Mouse (Mus musculus) liver, embryonic 15.5 days (tissue): Measurements from ENCODE around the gene Mgea5. TPM values are rescaled to one million over a fixed set of nuclear protein-coding genes. Genes with fewer than 3 reads are reported as not detected.
A peak's percentile ranks its signal among the peaks of the same experiment; 100 is the strongest.

Experiments used
- ATAC-seq: fragments of 200-750 bp; cut with Nextera tagmentation; 2 replicates; pipeline ENCODE4 v1.8.0; 2017; ENCODE audit warnings: moderate number of reproducible peaks, mild to moderate bottlenecking, moderate library complexity; ENCODE audit not compliant: insufficient read depth
- H3K27ac ChIP-seq: fragments of 300-500 bp; sonication (generic); replicated peaks from 2 replicates; pipeline ENCODE4 v1.5.1; 2015; ENCODE audit warnings: mild to moderate bottlenecking, inconsistent platforms
- H3K27me3 ChIP-seq: fragments of 300-500 bp; sonication (generic); 2 replicates; pipeline ENCODE4 v1.6.1; 2015; ENCODE audit warnings: mild to moderate bottlenecking, inconsistent platforms
- H3K36me3 ChIP-seq: fragments of 300-500 bp; sonication (generic); replicated peaks from 2 replicates; pipeline ENCODE4 v1.6.1; 2015; ENCODE audit warnings: moderate library complexity, mild to moderate bottlenecking, inconsistent platforms
- H3K4me1 ChIP-seq: fragments of 300-500 bp; sonication (generic); replicated peaks from 2 replicates; pipeline ENCODE4 v1.6.1; 2015; ENCODE audit warnings: inconsistent platforms
- H3K4me2 ChIP-seq: fragments of 300-500 bp; sonication (generic); 2 replicates; pipeline ENCODE4 v1.6.1; 2015; ENCODE audit warnings: moderate library complexity, mild to moderate bottlenecking, inconsistent platforms
- H3K4me3 ChIP-seq: fragments of 300-500 bp; sonication (generic); replicated peaks from 2 replicates; pipeline ENCODE4 v1.5.1; 2015; ENCODE audit warnings: mild to moderate bottlenecking, inconsistent platforms
- H3K9ac ChIP-seq: fragments of 300-500 bp; sonication (generic); 2 replicates; pipeline ENCODE4 v1.6.1; 2015; ENCODE audit warnings: moderate library complexity, mild to moderate bottlenecking, inconsistent platforms
- H3K9me3 ChIP-seq: fragments of 300-500 bp; sonication (generic); replicated peaks from 2 replicates; pipeline ENCODE4 v1.6.1; 2016; ENCODE audit warnings: inconsistent platforms
- WGBS: fragments of 180-500 bp; shearing (Covaris S2); methylation state at CpG from one replicate; pipeline ENCODE4 v1.1.7; 2015; ENCODE audit warnings: mixed read lengths; ENCODE audit not compliant: insufficient replicate concordance; 5-methylcytosine and 5-hydroxymethylcytosine counted together
- polyA plus RNA-seq: library from polyadenylated mRNA; unstranded; fragments of >200 nt; fragmentation: Nextera tagmentation; extraction: Ambion mirVana; gene quantifications from 2 replicates; pipeline ENCODE4 v1.2.1, GENCODE M21; 2015

Gene Mgea5
- polyA plus RNA-seq, 1 experiment from 2014 or later, result 16.9 TPM

- ATAC-seq, result no peak
- peaks cover 24% of the 10 kb centered on the region for H3K36me3 ChIP-seq
- no peak overlapping the region for H3K27ac ChIP-seq
- H3K9ac ChIP-seq, result no peak overlapping the region
- H3K9me3 ChIP-seq, result no peaks in the 10 kb centered on the region
- H3K4me1 ChIP-seq, result peaks cover 54% of the 10 kb centered on the region
- whole genome bisulfite sequencing, result 24% methylated on average over 11 of the region's 11 CpGs
- peaks cover 45% of the 10 kb centered on the region for H3K27me3 ChIP-seq
- H3K4me3 ChIP-seq, result no peak overlapping the region
- H3K4me2 ChIP-seq, result no peak overlapping the region
These were observed 36.4 kb downstream of the Mgea5 start for GRCm38 (mm10) chr19:45747028-45747867.

- Histone ChIP-seq H3K4me1 (peaks cover 61% of the 10 kb centered on the region), H3K27ac (no peak overlapping the region), H3K9ac (no peak overlapping the region), H3K4me2 (peak overlapping the region; percentile 29), H3K36me3 (peaks cover 15% of the 10 kb centered on the region), H3K4me3 (0 out of 2 replicates have a peak overlapping the region, but pooled peaks have one; percentile 7), H3K9me3 (no peaks in the 10 kb centered on the region), H3K27me3 (peaks cover 54% of the 10 kb centered on the region)
- ATAC-seq, result no peak
- 10% methylated on average over 29 of the region's 29 CpGs for WGBS
These were observed 37.2 kb downstream of the Mgea5 start for GRCm38 (mm10) chr19:45746153-45747020.

- no peaks in the 10 kb centered on the region for H3K9me3 ChIP-seq
- H3K4me1 ChIP-seq, result peaks cover 59% of the 10 kb centered on the region
- peaks cover 62% of the 10 kb centered on the region for H3K27me3 ChIP-seq
- 0 out of 2 replicates have a peak overlapping the region, but pooled peaks have one; percentile 7 for H3K4me3 ChIP-seq
- WGBS, result 6% methylated on average over 32 of the region's 32 CpGs
- peaks cover 8% of the 10 kb centered on the region for H3K36me3 ChIP-seq
- H3K9ac ChIP-seq, result no peak overlapping the region
- no peak overlapping the region for H3K27ac ChIP-seq
- H3K4me2 ChIP-seq, result peak overlapping the region; percentile 29
- ATAC-seq, result no peak
These were observed 38.1 kb downstream of the Mgea5 start for GRCm38 (mm10) chr19:45745344-45746152.

- Histone ChIP-seq H3K4me2 (no peak overlapping the region), H3K9ac (no peak overlapping the region), H3K27me3 (peaks cover 81% of the 10 kb centered on the region), H3K4me1 (peaks cover 42% of the 10 kb centered on the region), H3K27ac (no peak overlapping the region), H3K4me3 (no peak overlapping the region), H3K9me3 (no peaks in the 10 kb centered on the region), H3K36me3 (no peaks in the 10 kb centered on the region)
- no peak for ATAC-seq
- WGBS, result 33% methylated on average over 7 of the region's 7 CpGs
These were observed 40.0 kb downstream of the Mgea5 start for GRCm38 (mm10) chr19:45743619-45744018.

- no peak overlapping the region for H3K27ac ChIP-seq
- H3K4me1 ChIP-seq, result peaks cover 37% of the 10 kb centered on the region
- H3K9ac ChIP-seq, result no peak overlapping the region
- peaks cover 87% of the 10 kb centered on the region for H3K27me3 ChIP-seq
- no peaks in the 10 kb centered on the region for H3K9me3 ChIP-seq
- peak overlapping the region; percentile 62 for H3K4me2 ChIP-seq
- under 1% methylated on average over 32 of the region's 44 CpGs for WGBS
- H3K4me3 ChIP-seq, result peak overlapping the region; percentile 39
- ATAC-seq, result no peak
- H3K36me3 ChIP-seq, result no peaks in the 10 kb centered on the region
These were observed 40.6 kb downstream of the Mgea5 start for GRCm38 (mm10) chr19:45742984-45743575.

GRCm38 (mm10) chr19:45742218-45742983 lies 41.2 kb downstream of the Mgea5 start, which contains the start of gene Fgf8:
Gene Fgf8 (minus strand): TSS chr19:45742915.
- H3K4me2 ChIP-seq, result peak within 1 kb of the TSS; percentile 62
- H3K4me3 ChIP-seq, result peak within 1 kb of the TSS; percentile 39
- H3K4me1 ChIP-seq, result peaks cover 36% of the 10 kb centered on the region
- ATAC-seq, result no peak
- H3K9me3 ChIP-seq, result no peaks in the 10 kb centered on the region
- H3K27me3 ChIP-seq, result peaks cover 93% of the 10 kb centered on the region
- WGBS, result 2% methylated on average over 63 of the region's 68 CpGs
- no peak within 1 kb of the TSS for H3K27ac ChIP-seq
- H3K36me3 ChIP-seq, result no peaks in the 10 kb centered on the region
- H3K9ac ChIP-seq, result no peak within 1 kb of the TSS

- H3K4me2 ChIP-seq, result no peak overlapping the region
These were observed 42.0 kb downstream of the Mgea5 start for GRCm38 (mm10) chr19:45741431-45742217.

GRCm38 (mm10) chr19:45740817-45741216 lies 42.8 kb downstream of the Mgea5 start:
- Histone ChIP-seq H3K27ac (no peak overlapping the region), H3K4me3 (no peak overlapping the region), H3K9me3 (no peaks in the 10 kb centered on the region), H3K4me1 (peaks cover 33% of the 10 kb centered on the region), H3K27me3 (peaks cover 100% of the 10 kb centered on the region), H3K36me3 (no peaks in the 10 kb centered on the region), H3K9ac (no peak overlapping the region), H3K4me2 (no peak overlapping the region)
- ATAC-seq, result no peak
- 20% methylated on average over 7 of the region's 7 CpGs for WGBS

More at GRCm38 (mm10) chr19:45741431-45742217, 42.0 kb downstream of the Mgea5 start:
- peaks cover 100% of the 10 kb centered on the region for H3K27me3 ChIP-seq
- H3K27ac ChIP-seq, result no peak overlapping the region
- 4% methylated on average over 45 of the region's 45 CpGs for WGBS
- H3K4me1 ChIP-seq, result peaks cover 41% of the 10 kb centered on the region
- H3K9me3 ChIP-seq, result no peaks in the 10 kb centered on the region
- peak overlapping the region; percentile 39 for H3K4me3 ChIP-seq
- H3K36me3 ChIP-seq, result no peaks in the 10 kb centered on the region
- no peak for ATAC-seq
- no peak overlapping the region for H3K9ac ChIP-seq

GRCm38 (mm10) chr19:45740233-45740632 lies 43.4 kb downstream of the Mgea5 start:
- Histone ChIP-seq H3K27me3 (peaks cover 100% of the 10 kb centered on the region), H3K4me1 (peaks cover 28% of the 10 kb centered on the region), H3K4me2 (no peak overlapping the region), H3K9ac (no peak overlapping the region), H3K36me3 (no peaks in the 10 kb centered on the region), H3K4me3 (no peak overlapping the region), H3K27ac (no peak overlapping the region), H3K9me3 (no peaks in the 10 kb centered on the region)
- ATAC-seq, result no peak
- 14% methylated on average over 13 of the region's 13 CpGs for WGBS
